ENCODE assay signal across 8 mouse cellular contexts in the genomic region with DNA sequence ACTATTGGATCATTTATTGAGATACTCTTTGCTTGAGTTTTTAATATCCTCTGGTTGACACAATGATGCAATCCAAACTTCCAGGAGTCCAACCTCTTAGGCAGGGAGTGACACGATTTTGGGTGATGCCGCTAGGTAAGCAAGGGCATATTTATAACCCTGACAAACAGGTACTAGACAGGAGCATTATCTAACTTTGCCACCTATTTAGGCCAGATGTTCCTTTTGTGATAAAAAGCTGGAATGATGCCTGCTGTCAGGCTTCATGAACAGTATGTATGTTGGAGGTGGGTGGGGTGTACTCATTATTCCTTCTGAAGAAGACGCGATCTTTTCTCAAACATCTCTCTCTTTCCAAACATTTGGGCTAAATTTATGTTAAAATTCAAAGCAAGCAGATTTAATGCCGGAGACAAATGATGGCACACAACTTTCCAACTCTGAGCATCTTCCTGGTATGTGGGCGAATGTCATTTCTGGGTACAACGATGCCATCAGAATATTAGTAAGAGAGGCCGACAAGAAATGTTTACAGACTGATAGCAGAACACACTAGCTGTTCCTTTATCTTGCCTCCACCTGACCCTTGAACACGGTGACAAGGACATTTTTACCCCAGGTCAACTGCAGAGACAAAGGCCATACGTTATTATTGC. TPM values are rescaled to one million over a fixed set of nuclear protein-coding genes. Genes with fewer than 3 reads are reported as not detected.
DNase-seq lines count a peak whose midpoint lies in the region; ATAC-seq and TF ChIP-seq lines count a peak whose summit lies in the region.

No protein-coding gene starts in this region.

- H3K4me1 ChIP-seq in heart, embryonic 12.5 days (replicated peaks), result peaks cover 30% of the 10 kb centered on the region
- H3K4me1 ChIP-seq in bone marrow, adult 2 months (ENCODE audit: control insufficient read depth, insufficient read depth, low read length), result peaks cover 4% of the 10 kb centered on the region
- peaks cover 27% of the 10 kb centered on the region for H3K4me1 ChIP-seq in heart, postnatal 0 days (ENCODE audit: control insufficient read depth, insufficient read depth)

- peak overlapping the region; percentile 95 for H3K4me3 ChIP-seq in heart, embryonic 12.5 days
- peak overlapping the region; percentile 34 for H3K4me3 ChIP-seq in bone marrow, adult 2 months (replicated peaks; ENCODE audit: control insufficient read depth, low read depth, low read length)
- peak overlapping the region; percentile 98 for H3K4me3 ChIP-seq in heart, postnatal 0 days (ENCODE audit: low read depth, low read length)

- ATAC-seq in heart, embryonic 12.5 days (ENCODE audit: insufficient number of reproducible peaks, low FRiP score), result peak; percentile 58; the same call in 1 of the 2 replicates
- ATAC-seq in heart, postnatal 0 days (ENCODE audit: insufficient read depth, low read depth), result no peak
- ATAC-seq in megakaryocyte progenitor cell, adult 5-6 weeks (replicated peaks; ENCODE audit: poor library complexity), result peak; percentile 30

- H3K9me3 ChIP-seq in heart, embryonic 12.5 days (replicated peaks), result no peaks in the 10 kb centered on the region
- H3K9me3 ChIP-seq in heart, postnatal 0 days (replicated peaks; ENCODE audit: control insufficient read depth, low read length), result no peaks in the 10 kb centered on the region

- no peak for TF ChIP-seq POLR2A in bone marrow, adult 2 months (IDR thresholded peaks at IDR 0.05; ENCODE audit: borderline replicate concordance, control insufficient read depth, low read depth, low read length)

- peak overlapping the region; percentile 97 for H3K9ac ChIP-seq in heart, embryonic 12.5 days
- peak overlapping the region; percentile 38; the same call in 1 of the 2 replicates for H3K9ac ChIP-seq in heart, postnatal 0 days (replicated peaks; ENCODE audit: low read depth, low read length)

- no peaks in the 10 kb centered on the region for H3K27me3 ChIP-seq in heart, embryonic 12.5 days (replicated peaks)
- no peaks in the 10 kb centered on the region for H3K27me3 ChIP-seq in heart, postnatal 0 days (ENCODE audit: control insufficient read depth, insufficient read depth, low read length)

- TF ChIP-seq CTCF in bone marrow, adult 2 months (IDR thresholded peaks at IDR 0.05; ENCODE audit: control insufficient read depth, insufficient read depth, low read length), result no peak
- no peak for TF ChIP-seq CTCF in heart, postnatal 0 days (IDR thresholded peaks at IDR 0.05; ENCODE audit: low read depth)

- peak overlapping the region; percentile 55 for H3K4me2 ChIP-seq in heart, embryonic 12.5 days
- peak overlapping the region; percentile 59 for H3K4me2 ChIP-seq in heart, postnatal 0 days (ENCODE audit: low read depth, low read length)

- no peak for TF ChIP-seq EP300 in heart, postnatal 0 days (IDR thresholded peaks at IDR 0.05; ENCODE audit: low read depth)

- WGBS in heart, embryonic 12.5 days, result 48% methylated on average over 10 of the region's 10 CpGs
- 44% methylated on average over 10 of the region's 10 CpGs for WGBS in bone marrow, adult 2 months
- 45% methylated on average over 10 of the region's 10 CpGs for WGBS in heart, postnatal 0 days

- no peak for DNase-seq in heart, adult 9 months (ENCODE audit: low spot score in 2 of 2)
- DNase-seq in heart, postnatal 0 days (ENCODE audit: low spot score), result no peak
- DNase-seq in frontal cortex, postnatal 10 days (ENCODE audit: low spot score in 2 of 2), result no peak
- no peak for DNase-seq in left cerebral cortex, adult 8-10 months (ENCODE audit: low spot score in 2 of 2)
- DNase-seq in ovary, postnatal 10 days (ENCODE audit: low spot score), result no peak

- H3K36me3 ChIP-seq in heart, embryonic 12.5 days, result no peaks in the 10 kb centered on the region
- H3K36me3 ChIP-seq in heart, postnatal 0 days (replicated peaks; ENCODE audit: control insufficient read depth, insufficient read depth, low read length), result no peaks in the 10 kb centered on the region

- peak overlapping the region; percentile 1 for H3K27ac ChIP-seq in heart, embryonic 12.5 days (ENCODE audit: poor library complexity, severe bottlenecking)
- no peak overlapping the region for H3K27ac ChIP-seq in bone marrow, adult 2 months (ENCODE audit: control insufficient read depth, insufficient read depth, low read depth, low read length, poor library complexity)
- peak overlapping the region; percentile 96 for H3K27ac ChIP-seq in heart, postnatal 0 days (ENCODE audit: low read depth)

RNA-seq across cellular contexts. Expression of gene Mkln1, which starts 0.6 kb away (rescaled TPM):
- polyA plus RNA-seq in heart, embryonic 12.5 days (2016; fragmentation: Nextera tagmentation; extraction: Ambion mirVana), result 212 and 218 TPM in 2 replicates
- 50.7 and 96.3 TPM in 2 replicates for polyA plus RNA-seq in bone marrow, adult 2 months (2011; ENCODE audit: insufficient read depth, insufficient read length, low replicate concordance, missing spikeins)
- total RNA-seq in heart, postnatal 0 days (2014; rRNA removed; ENCODE audit: low replicate concordance), result 79.9 and 113 TPM in 2 replicates
- 203 and 217 TPM in 2 replicates for polyA plus RNA-seq in heart, postnatal 0 days (2015; fragmentation: Nextera tagmentation; extraction: Ambion mirVana)
- total RNA-seq in megakaryocyte progenitor cell, adult 5-6 weeks (2015), result 131 and 135 TPM in 2 replicates
- 142 and 172 TPM in 2 replicates for total RNA-seq in megakaryocyte progenitor cell, adult 5-6 weeks (2017)
- 100 to 1,000 TPM; 153 to 177 (median 175) TPM for total RNA-seq in left cerebral cortex, adult 8-10 months (2022)

Comparison
In these comparisons a context has a peak if more than half of its experiments do, and no peak if none do; other contexts are left out.
1. H3K4me3 ChIP-seq: peak in every context shown above with its lines; median percentile 98 in heart, postnatal 0 days; 95 in heart, embryonic 12.5 days; 34 in bone marrow, adult 2 months.